ENCODE assay signal across 12 mouse cellular contexts in the genomic region with DNA sequence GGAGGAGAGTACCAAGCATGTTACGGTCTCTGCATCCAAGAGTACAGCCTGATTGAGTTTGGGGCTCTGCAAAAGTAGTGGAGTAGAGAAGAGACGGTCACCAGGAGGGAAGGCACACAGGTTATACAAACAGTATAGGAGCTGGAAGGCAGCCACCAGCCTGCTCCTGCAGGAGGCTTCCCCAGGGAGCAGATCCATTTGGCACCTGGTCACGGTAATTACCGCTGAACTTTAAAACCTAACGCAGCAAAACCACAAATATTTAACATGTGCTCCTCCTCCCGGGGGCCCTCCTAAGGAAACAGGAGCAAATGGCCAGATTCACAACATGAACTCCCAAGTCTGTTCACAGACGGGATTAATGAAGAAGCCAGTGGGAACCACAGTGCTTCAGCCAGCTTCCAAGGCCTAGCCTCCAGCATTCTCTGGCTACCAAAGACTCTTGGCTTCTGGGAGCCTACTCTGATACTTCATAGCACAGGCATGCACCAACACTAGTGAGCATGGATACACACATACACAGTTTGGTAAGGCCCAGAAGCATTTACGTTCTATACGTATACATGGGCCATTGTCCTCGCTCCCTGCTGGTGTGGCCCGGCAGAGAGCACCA. TPM values are rescaled to one million over a fixed set of nuclear protein-coding genes. Genes with fewer than 3 reads are reported as not detected.
DNase-seq lines count a peak whose midpoint lies in the region; TF ChIP-seq lines count a peak whose summit lies in the region.
"Had no signal": no experiment of that assay in that cellular context is flagged by ENCODE, and none has a peak within 500 bp of the region (broad histone marks: within the 10 kb centered on the region; RNA-seq: fewer than 3 reads in every experiment).

No protein-coding gene starts in this region.

- H3K4me3 ChIP-seq in left cerebral cortex, adult 2 months: no peak overlapping the region
- H3K4me3 ChIP-seq: midbrain, embryonic 15.5 days had no signal

- intact Hi-C loops in left cerebral cortex, adult 2 months (cut with DNase I): loop anchor here (5.0 kb wide), 1 partner anchor 308 kb away; no protein-coding TSS in a partner anchor

- no peak overlapping the region for H3K27ac ChIP-seq in left cerebral cortex, adult 2 months
- H3K27ac ChIP-seq: midbrain, embryonic 15.5 days had no signal

- TF ChIP-seq CTCF in left cerebral cortex, adult 2 months (IDR thresholded peaks at IDR 0.05): no peak

- peak; percentile 33 for DNase-seq in 3134 (ENCODE audit: extremely low read depth, insufficient read length, low spot score)
- peak; percentile 19 for DNase-seq in MN1 (ENCODE audit: low spot score)
- peak; percentile 30 for DNase-seq in gonadal fat pad, adult 2 months (ENCODE audit: low read depth)
- peak; percentile 80 for DNase-seq in kidney, postnatal 10 days
- DNase-seq in layer of hippocampus, adult 18-20 months (ENCODE audit: low spot score in 2 of 2): no peak
- DNase-seq in left cerebral cortex, adult 2 months (ENCODE audit: extremely low spot score in 1 of 2, low spot score in 2 of 2): no peak
- no peak for DNase-seq in right cerebral cortex, postnatal 14 days
- no peak for DNase-seq in left cerebral cortex, adult 8-10 months (ENCODE audit: low spot score in 2 of 2)
- DNase-seq: gastrocnemius, postnatal 25 days; lung, adult 18-20 months; thymus, postnatal 36 days had no signal

RNA-seq across cellular contexts. Expression of gene Kctd15, which starts 58.4 kb away (rescaled TPM):
- polyA plus RNA-seq in gonadal fat pad, adult 2 months (2012; rRNA removed): 25.3 and 27.7 TPM in 2 replicates
- total RNA-seq in layer of hippocampus, adult 18-20 months (2021): 10 to 100 TPM; 12.3 to 15.1 TPM
- 10 to 100 TPM; 12.2 to 12.4 TPM for total RNA-seq in left cerebral cortex, adult 2 months (2021)
- 10 to 100 TPM; 10.5 to 12.8 (median 11.6) TPM for total RNA-seq in left cerebral cortex, adult 8-10 months (2022)

Comparison
In these comparisons a context has a peak if more than half of its experiments do, and no peak if none do; other contexts are left out.
1. DNase-seq: peak in 3134 (single experiment), MN1 (single experiment), gonadal fat pad, adult 2 months (single experiment) and kidney, postnatal 10 days (single experiment); none in layer of hippocampus, adult 18-20 months (0 of 2), left cerebral cortex, adult 2 months (0 of 2), right cerebral cortex, postnatal 14 days (single experiment) and left cerebral cortex, adult 8-10 months (0 of 2).